Mouse (Mus musculus): Measurements from ENCODE around the gene Fam207a. TPM values are rescaled to one million over a fixed set of nuclear protein-coding genes. Genes with fewer than 3 reads are reported as not detected.

Gene Fam207a
- total and polyA plus RNA-seq, 3 experiments, result 17.9 to 30.5 (median 21.0) TPM

- DNase-seq, result no peak
Observed at GRCm38 (mm10) chr10:77502967-77503922, 12.3 kb downstream of the Fam207a start.

GRCm38 (mm10) chr10:77500636-77501035 is 14.9 kb downstream of the Fam207a start:
- DNase-seq, result no peak

- no peak for DNase-seq
Observed at GRCm38 (mm10) chr10:77498254-77498653, 17.3 kb downstream of the Fam207a start.

GRCm38 (mm10) chr10:77497185-77497584 is 18.4 kb downstream of the Fam207a start:
- no peak for DNase-seq

GRCm38 (mm10) chr10:77492885-77493284 is 22.7 kb downstream of the Fam207a start:
- DNase-seq, result no peak

- DNase-seq, result no peak
Observed at GRCm38 (mm10) chr10:77491585-77491984, 24.0 kb downstream of the Fam207a start.

GRCm38 (mm10) chr10:77488168-77488567 is 27.4 kb downstream of the Fam207a start:
- DNase-seq, result no peak

- no peak for DNase-seq
Observed at GRCm38 (mm10) chr10:77485786-77486185, 29.8 kb downstream of the Fam207a start.

- DNase-seq, result peak; percentile 30
Observed at GRCm38 (mm10) chr10:77484205-77484935, 31.2 kb downstream of the Fam207a start.

GRCm38 (mm10) chr10:77481814-77482213 is 33.8 kb downstream of the Fam207a start:
- no peak for DNase-seq

GRCm38 (mm10) chr10:77479972-77480371 is 35.6 kb downstream of the Fam207a start:
- no peak for DNase-seq

GRCm38 (mm10) chr10:77476907-77477306 is 38.7 kb downstream of the Fam207a start:
- no peak for DNase-seq

- no peak for DNase-seq
Observed at GRCm38 (mm10) chr10:77472188-77472587, 43.4 kb downstream of the Fam207a start.

GRCm38 (mm10) chr10:77471512-77471911 is 44.1 kb downstream of the Fam207a start:
- DNase-seq, result no peak

- DNase-seq, result no peak
Observed at GRCm38 (mm10) chr10:77470763-77471162, 44.8 kb downstream of the Fam207a start.

GRCm38 (mm10) chr10:77468675-77469074 is 46.9 kb downstream of the Fam207a start:
- no peak for DNase-seq

- no peak for DNase-seq
Observed at GRCm38 (mm10) chr10:77467407-77467806, 48.2 kb downstream of the Fam207a start.

GRCm38 (mm10) chr10:77465902-77466301 is 49.7 kb downstream of the Fam207a start:
- DNase-seq, result no peak

GRCm38 (mm10) chr10:77464181-77464936 is 51.2 kb downstream of the Fam207a start:
- peak; percentile 86 for DNase-seq

GRCm38 (mm10) chr10:77461161-77461560 is 54.4 kb downstream of the Fam207a start:
- no peak for DNase-seq

GRCm38 (mm10) chr10:77457701-77458100 is 57.9 kb downstream of the Fam207a start:
- DNase-seq, result peak; percentile 58

GRCm38 (mm10) chr10:77456507-77456906 is 59.1 kb downstream of the Fam207a start:
- peak; percentile 88 for DNase-seq
